Mouse (Mus musculus): ENCODE measurements around the gene Lrrc3b. TPM values are rescaled to one million over a fixed set of nuclear protein-coding genes. Genes with fewer than 3 reads are reported as not detected.

The Lrrc3b gene
- polyA plus RNA-seq, 1 experiment from 2014 or later, result 1.5 TPM

GRCm38 (mm10) chr14:15383133-15383532 lies 55.7 kb downstream of the Lrrc3b start:
- ATAC-seq (ENCODE audit: low FRiP score, low TSS enrichment), result no peak
- Histone ChIP-seq H3K27me3 (ENCODE audit: control insufficient read depth, insufficient read depth, low read length) (no peaks in the 10 kb centered on the region), H3K4me2 (replicated peaks; ENCODE audit: low read depth) (no peak overlapping the region), H3K9me3 (ENCODE audit: control insufficient read depth, low read length) (no peaks in the 10 kb centered on the region), H3K4me1 (replicated peaks; ENCODE audit: control insufficient read depth, insufficient read depth) (no peaks in the 10 kb centered on the region), H3K36me3 (ENCODE audit: control insufficient read depth, insufficient read depth, low read length) (no peaks in the 10 kb centered on the region), H3K27ac (replicated peaks) (no peak overlapping the region), H3K9ac (ENCODE audit: low read length) (no peak overlapping the region), H3K4me3 (ENCODE audit: low read depth, low read length) (no peak overlapping the region)
- TF ChIP-seq CTCF (IDR thresholded peaks at IDR 0.05; ENCODE audit: low read depth), result no peak
- TF ChIP-seq EP300 (optimal IDR thresholded peaks at IDR 0.05), result no peak
- DNase-seq (ENCODE audit: low spot score), result no peak
- 32% methylated on average over 2 of the region's 2 CpGs for WGBS

DNA sequence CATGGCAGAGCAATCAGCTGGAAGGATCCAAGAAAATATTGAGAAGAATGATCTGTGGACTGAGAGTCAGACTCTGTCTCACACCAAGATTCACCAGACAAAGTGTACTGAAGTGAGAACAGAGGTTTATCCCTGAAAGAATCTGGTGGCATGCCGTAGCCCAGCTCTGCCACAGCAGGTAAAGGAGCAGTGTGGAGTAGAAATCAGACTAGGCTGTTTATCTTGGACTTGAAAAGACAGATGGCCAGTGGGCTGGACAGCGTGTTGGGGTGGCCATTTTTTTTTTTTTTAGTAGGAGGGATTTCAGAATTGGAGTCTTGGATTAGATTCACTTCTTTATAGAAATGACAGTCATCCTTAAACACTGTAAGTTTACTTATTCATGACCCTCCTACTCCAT lies 61.4 kb downstream of the Lrrc3b start:
- H3K9ac ChIP-seq (ENCODE audit: low read length), result no peak overlapping the region
- DNase-seq (ENCODE audit: low spot score), result no peak
- H3K36me3 ChIP-seq (ENCODE audit: control insufficient read depth, insufficient read depth, low read length), result no peaks in the 10 kb centered on the region
- no peaks in the 10 kb centered on the region for H3K4me1 ChIP-seq (replicated peaks; ENCODE audit: control insufficient read depth, insufficient read depth)
- H3K27me3 ChIP-seq (ENCODE audit: control insufficient read depth, insufficient read depth, low read length), result no peaks in the 10 kb centered on the region
- no peak overlapping the region for H3K4me2 ChIP-seq (replicated peaks; ENCODE audit: low read depth)
- H3K9me3 ChIP-seq (ENCODE audit: control insufficient read depth, low read length), result no peaks in the 10 kb centered on the region
- no peak for TF ChIP-seq CTCF (IDR thresholded peaks at IDR 0.05; ENCODE audit: low read depth)
- no peak for TF ChIP-seq EP300 (optimal IDR thresholded peaks at IDR 0.05)
- H3K27ac ChIP-seq (replicated peaks), result no peak overlapping the region
- no peak overlapping the region for H3K4me3 ChIP-seq (ENCODE audit: low read depth, low read length)
- WGBS, result 67% methylated on average over 2 of the region's 2 CpGs
- ATAC-seq (ENCODE audit: low FRiP score, low TSS enrichment), result no peak

GRCm38 (mm10) chr14:15376786-15377185 lies 62.0 kb downstream of the Lrrc3b start:
- Histone ChIP-seq H3K9ac (ENCODE audit: low read length) (no peak overlapping the region), H3K27ac (replicated peaks) (no peak overlapping the region), H3K4me1 (replicated peaks; ENCODE audit: control insufficient read depth, insufficient read depth) (no peaks in the 10 kb centered on the region), H3K4me2 (replicated peaks; ENCODE audit: low read depth) (no peak overlapping the region), H3K27me3 (ENCODE audit: control insufficient read depth, insufficient read depth, low read length) (no peaks in the 10 kb centered on the region), H3K4me3 (ENCODE audit: low read depth, low read length) (no peak overlapping the region), H3K9me3 (ENCODE audit: control insufficient read depth, low read length) (no peaks in the 10 kb centered on the region), H3K36me3 (ENCODE audit: control insufficient read depth, insufficient read depth, low read length) (no peaks in the 10 kb centered on the region)
- no peak for DNase-seq (ENCODE audit: low spot score)
- no peak for TF ChIP-seq CTCF (IDR thresholded peaks at IDR 0.05; ENCODE audit: low read depth)
- TF ChIP-seq EP300 (optimal IDR thresholded peaks at IDR 0.05), result no peak
- ATAC-seq (ENCODE audit: low FRiP score, low TSS enrichment), result no peak
- 91% methylated on average over 1 of the region's 1 CpGs for WGBS

- TF ChIP-seq CTCF (IDR thresholded peaks at IDR 0.05; ENCODE audit: low read depth), result no peak
- TF ChIP-seq EP300 (optimal IDR thresholded peaks at IDR 0.05), result no peak
Observed at GRCm38 (mm10) chr14:15374271-15374670, 64.5 kb downstream of the Lrrc3b start.

DNA sequence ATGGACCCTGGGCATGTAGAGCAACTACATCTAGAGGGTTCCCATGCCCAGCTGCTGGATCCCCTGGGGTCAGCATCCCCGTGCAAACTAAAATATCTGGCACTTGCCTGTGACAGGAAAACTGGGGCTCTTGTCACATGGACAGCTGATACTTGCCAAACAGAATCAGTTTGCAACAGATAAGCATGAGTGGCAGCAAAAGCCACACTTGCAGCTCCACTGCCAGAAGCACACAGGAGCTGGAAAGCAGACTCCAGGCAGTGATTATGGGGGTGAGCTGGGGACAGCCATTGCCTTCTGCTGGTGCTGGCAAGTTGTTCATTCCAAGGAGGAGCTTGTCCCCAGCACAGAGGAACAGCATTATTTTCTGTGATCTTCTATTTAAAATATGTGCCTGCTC lies 65.8 kb downstream of the Lrrc3b start:
- DNase-seq (ENCODE audit: low spot score), result no peak
- WGBS, result 41% methylated on average over 1 of the region's 1 CpGs
- no peak for TF ChIP-seq CTCF (IDR thresholded peaks at IDR 0.05; ENCODE audit: low read depth)
- TF ChIP-seq EP300 (optimal IDR thresholded peaks at IDR 0.05), result no peak
- Histone ChIP-seq H3K9me3 (ENCODE audit: control insufficient read depth, low read length) (no peaks in the 10 kb centered on the region), H3K9ac (ENCODE audit: low read length) (no peak overlapping the region), H3K4me3 (ENCODE audit: low read depth, low read length) (no peak overlapping the region), H3K4me2 (replicated peaks; ENCODE audit: low read depth) (no peak overlapping the region), H3K4me1 (replicated peaks; ENCODE audit: control insufficient read depth, insufficient read depth) (no peaks in the 10 kb centered on the region), H3K27me3 (ENCODE audit: control insufficient read depth, insufficient read depth, low read length) (no peaks in the 10 kb centered on the region), H3K27ac (replicated peaks) (no peak overlapping the region), H3K36me3 (ENCODE audit: control insufficient read depth, insufficient read depth, low read length) (no peaks in the 10 kb centered on the region)
- ATAC-seq (ENCODE audit: low FRiP score, low TSS enrichment), result no peak

More at GRCm38 (mm10) chr14:15374271-15374670, 64.5 kb downstream of the Lrrc3b start:
- H3K27ac ChIP-seq (replicated peaks), result no peak overlapping the region
- no peaks in the 10 kb centered on the region for H3K36me3 ChIP-seq (ENCODE audit: control insufficient read depth, insufficient read depth, low read length)
- DNase-seq (ENCODE audit: low spot score) (no peak), ATAC-seq (ENCODE audit: low FRiP score, low TSS enrichment) (no peak)
- H3K9ac ChIP-seq (ENCODE audit: low read length), result no peak overlapping the region
- H3K27me3 ChIP-seq (ENCODE audit: control insufficient read depth, insufficient read depth, low read length), result no peaks in the 10 kb centered on the region
- H3K4me2 ChIP-seq (replicated peaks; ENCODE audit: low read depth), result no peak overlapping the region
- no peaks in the 10 kb centered on the region for H3K4me1 ChIP-seq (replicated peaks; ENCODE audit: control insufficient read depth, insufficient read depth)
- no peak overlapping the region for H3K4me3 ChIP-seq (ENCODE audit: low read depth, low read length)
- H3K9me3 ChIP-seq (ENCODE audit: control insufficient read depth, low read length), result no peaks in the 10 kb centered on the region

GRCm38 (mm10) chr14:15365045-15365444 lies 73.7 kb downstream of the Lrrc3b start:
- Histone ChIP-seq H3K36me3 (ENCODE audit: control insufficient read depth, insufficient read depth, low read length) (no peaks in the 10 kb centered on the region), H3K4me1 (replicated peaks; ENCODE audit: control insufficient read depth, insufficient read depth) (no peaks in the 10 kb centered on the region), H3K9me3 (ENCODE audit: control insufficient read depth, low read length) (no peaks in the 10 kb centered on the region), H3K4me2 (replicated peaks; ENCODE audit: low read depth) (no peak overlapping the region), H3K4me3 (ENCODE audit: low read depth, low read length) (no peak overlapping the region), H3K27me3 (ENCODE audit: control insufficient read depth, insufficient read depth, low read length) (no peaks in the 10 kb centered on the region), H3K27ac (replicated peaks) (no peak overlapping the region), H3K9ac (ENCODE audit: low read length) (no peak overlapping the region)
- TF ChIP-seq CTCF (IDR thresholded peaks at IDR 0.05; ENCODE audit: low read depth), result no peak
- TF ChIP-seq EP300 (optimal IDR thresholded peaks at IDR 0.05), result no peak
- no peak for ATAC-seq (ENCODE audit: low FRiP score, low TSS enrichment)
- DNase-seq (ENCODE audit: low spot score), result no peak
- WGBS, result 96% methylated on average over 6 of the region's 6 CpGs
